Mouse (Mus musculus) CH12.LX (cell line): ENCODE results near the gene Trir. TPM values are rescaled to one million over a fixed set of nuclear protein-coding genes. Genes with fewer than 3 reads are reported as not detected.

ENCODE experiments used
- DNase-seq: peaks from one replicate; pipeline ENCODE4 v3.0.0-alpha.2; 2013; ENCODE audit errors: extremely low read depth
- H3K27ac ChIP-seq: 2 replicates; pipeline ENCODE4 v1.5.1; 2012; ENCODE audit warnings: low read depth, mild to moderate bottlenecking, control low read depth, moderate library complexity; ENCODE audit not compliant: insufficient read depth
- H3K27me3 ChIP-seq: replicated peaks from 2 replicates; pipeline ENCODE3; 2012; ENCODE audit warnings: inconsistent platforms
- H3K36me3 ChIP-seq, 2 experiments: replicated peaks in 1 of 2; 2 replicates each; pipeline versions ENCODE3 to v1.6.1; 2012; ENCODE audit warnings: inconsistent platforms in 1 of 2, low read length in 1 of 2, mild to moderate bottlenecking in 1 of 2, mixed read lengths in 1 of 2, moderate library complexity in 1 of 2; ENCODE audit not compliant: control insufficient read depth in 1 of 2, insufficient read depth in 1 of 2
- H3K4me1 ChIP-seq, 2 experiments: 2 replicates each; pipeline ENCODE4 v1.6.1; 2012; ENCODE audit warnings: inconsistent platforms in 1 of 2, moderate library complexity in 1 of 2; ENCODE audit not compliant: insufficient read depth in 2 of 2, control insufficient read depth in 1 of 2
- H3K4me2 ChIP-seq: 2 replicates; pipeline ENCODE4 v1.6.1; 2012; ENCODE audit warnings: low read depth, mild to moderate bottlenecking, control low read depth; ENCODE audit not compliant: poor library complexity, insufficient read depth, severe bottlenecking
- H3K4me3 ChIP-seq, 3 experiments: fragments of 150-350 bp in 1 of 3; sonication (generic) in 1 of 3; replicated peaks in 1 of 3; 2 replicates each; pipeline versions ENCODE3 to v1.5.1; 2011 to 2012; ENCODE audit warnings: low read depth in 2 of 3, low read length in 2 of 3, mild to moderate bottlenecking in 2 of 3, moderate library complexity in 2 of 3, control low read depth in 1 of 3, improper control_type of control experiment in 1 of 3, inconsistent platforms in 1 of 3, mixed read lengths in 1 of 3; ENCODE audit not compliant: poor library complexity in 1 of 3
- H3K79me2 ChIP-seq: replicated peaks from 2 replicates; pipeline ENCODE4 v1.6.1; 2012; ENCODE audit warnings: mild to moderate bottlenecking, moderate library complexity; ENCODE audit not compliant: control insufficient read depth, poor library complexity, insufficient read depth, severe bottlenecking; ENCODE audit errors: extremely low read depth
- H3K9ac ChIP-seq: 2 replicates; pipeline ENCODE4 v1.6.1; 2012; ENCODE audit warnings: low read depth, mild to moderate bottlenecking, control low read depth, moderate library complexity; ENCODE audit not compliant: insufficient read depth
- H3K9me3 ChIP-seq: replicated peaks from 2 replicates; pipeline ENCODE3; 2012; ENCODE audit warnings: low read length, inconsistent platforms, mixed read lengths
- BHLHE40 ChIP-seq: IDR thresholded peaks from 2 replicates; pipeline ENCODE4 v1.6.1; 2011; ENCODE audit warnings: mild to moderate bottlenecking, low read depth, low read length, improper control_type of control experiment
- CHD1 ChIP-seq: IDR thresholded peaks from 2 replicates; pipeline ENCODE4 v1.6.1; 2012; ENCODE audit warnings: low read depth, low read length, improper control_type of control experiment, inconsistent platforms
- CHD2 ChIP-seq: IDR thresholded peaks from 2 replicates; pipeline ENCODE4 v1.6.1; 2011; ENCODE audit warnings: low read length, improper control_type of control experiment
- CTCF ChIP-seq, 2 experiments: IDR thresholded peaks in 1 of 2; conservative IDR thresholded peaks in 1 of 2; 2 replicates each; pipeline ENCODE4 v1.5.1; 2011 to 2012; ENCODE audit warnings: low read depth in 2 of 2, low read length in 2 of 2, improper control_type of control experiment in 1 of 2, inconsistent platforms in 1 of 2, mild to moderate bottlenecking in 1 of 2, moderate library complexity in 1 of 2
- E2F4 ChIP-seq: IDR thresholded peaks from 2 replicates; pipeline ENCODE4 v1.6.1; 2011; ENCODE audit warnings: low read depth, low read length, improper control_type of control experiment; ENCODE audit not compliant: insufficient replicate concordance
- ELF1 ChIP-seq: IDR thresholded peaks from 2 replicates; pipeline ENCODE4 v1.6.1; 2014; ENCODE audit warnings: low read depth, mild to moderate bottlenecking, inconsistent platforms, low read length, improper control_type of control experiment
- GABPA ChIP-seq: IDR thresholded peaks from 2 replicates; pipeline ENCODE4 v1.6.1; 2012; ENCODE audit warnings: low read depth, low read length, improper control_type of control experiment, inconsistent platforms; ENCODE audit not compliant: insufficient replicate concordance
- HCFC1 ChIP-seq: IDR thresholded peaks from 2 replicates; pipeline ENCODE4 v1.6.1; 2012; ENCODE audit warnings: low read depth, mild to moderate bottlenecking, inconsistent platforms, low read length, improper control_type of control experiment
- IRF4 ChIP-seq: IDR thresholded peaks from 2 replicates; pipeline ENCODE4 v1.6.1; 2014; ENCODE audit warnings: low read depth, mild to moderate bottlenecking, inconsistent platforms, low read length, improper control_type of control experiment
- JUN ChIP-seq: IDR thresholded peaks from 2 replicates; pipeline ENCODE4 v1.6.1; 2011; ENCODE audit warnings: low read depth, mild to moderate bottlenecking, low read length, improper control_type of control experiment, moderate library complexity; ENCODE audit not compliant: insufficient read depth
- KAT2A ChIP-seq: IDR thresholded peaks from 2 replicates; pipeline ENCODE4 v1.6.1; 2012; ENCODE audit warnings: low read length, improper control_type of control experiment, inconsistent platforms; ENCODE audit not compliant: insufficient replicate concordance
- MAFK ChIP-seq: IDR thresholded peaks from 2 replicates; pipeline ENCODE4 v1.6.1; 2011; ENCODE audit warnings: low read length, improper control_type of control experiment; ENCODE audit not compliant: insufficient replicate concordance
- MAX ChIP-seq: IDR thresholded peaks from 2 replicates; pipeline ENCODE4 v1.6.1; 2011; ENCODE audit warnings: low read length, improper control_type of control experiment
- MEF2A ChIP-seq: IDR thresholded peaks from 2 replicates; pipeline ENCODE4 v1.6.1; 2014; ENCODE audit warnings: low read depth, mild to moderate bottlenecking, inconsistent platforms, low read length, improper control_type of control experiment, borderline replicate concordance
- MXI1 ChIP-seq: IDR thresholded peaks from 2 replicates; pipeline ENCODE4 v1.6.1; 2011; ENCODE audit warnings: mild to moderate bottlenecking, low read depth, low read length, improper control_type of control experiment
- NRF1 ChIP-seq: IDR thresholded peaks from 2 replicates; pipeline ENCODE4 v1.6.1; 2014; ENCODE audit warnings: low read depth, mild to moderate bottlenecking, inconsistent platforms, low read length, improper control_type of control experiment, moderate library complexity
- PAX5 ChIP-seq: IDR thresholded peaks from 2 replicates; pipeline ENCODE4 v1.6.1; 2012; ENCODE audit warnings: low read length, inconsistent platforms, mixed read lengths
- POLR2A ChIP-seq: IDR thresholded peaks from 2 replicates; pipeline ENCODE4 v1.6.1; 2011; ENCODE audit warnings: low read depth, mild to moderate bottlenecking, improper control_type of control experiment, low read length
- RAD21 ChIP-seq: IDR thresholded peaks from 2 replicates; pipeline ENCODE4 v1.6.1; 2011; ENCODE audit warnings: low read depth, mild to moderate bottlenecking, low read length, improper control_type of control experiment, moderate library complexity
- RCOR1 ChIP-seq: conservative IDR thresholded peaks from 2 replicates; pipeline ENCODE4 v1.6.1; 2012; ENCODE audit warnings: low read depth, mild to moderate bottlenecking, inconsistent platforms, low read length, improper control_type of control experiment
- SIN3A ChIP-seq: IDR thresholded peaks from 2 replicates; pipeline ENCODE4 v1.6.1; 2012; ENCODE audit warnings: low read length, improper control_type of control experiment, inconsistent platforms
- SMC3 ChIP-seq: IDR thresholded peaks from 2 replicates; pipeline ENCODE4 v1.6.1; 2011; ENCODE audit warnings: low read depth, low read length, improper control_type of control experiment
- TBP ChIP-seq: conservative IDR thresholded peaks from 2 replicates; pipeline ENCODE4 v1.6.1; 2011; ENCODE audit warnings: low read depth, low read length, improper control_type of control experiment
- TCF12 ChIP-seq: IDR thresholded peaks from 2 replicates; pipeline ENCODE4 v1.6.1; 2014; ENCODE audit warnings: low read depth, mild to moderate bottlenecking, inconsistent platforms, low read length, improper control_type of control experiment
- UBTF ChIP-seq: IDR thresholded peaks from 2 replicates; pipeline ENCODE4 v1.6.1; 2012; ENCODE audit warnings: low read depth, mild to moderate bottlenecking, inconsistent platforms, low read length, improper control_type of control experiment, moderate library complexity
- USF1 ChIP-seq: IDR thresholded peaks from 2 replicates; pipeline ENCODE4 v1.6.1; 2014; ENCODE audit warnings: low read depth, mild to moderate bottlenecking, inconsistent platforms, low read length, improper control_type of control experiment
- USF2 ChIP-seq: conservative IDR thresholded peaks from 2 replicates; pipeline ENCODE4 v1.6.1; 2011; ENCODE audit warnings: low read depth, low read length, improper control_type of control experiment
- ZC3H11A ChIP-seq: IDR thresholded peaks from 2 replicates; pipeline ENCODE4 v1.6.1; 2012; ENCODE audit warnings: low read depth, mild to moderate bottlenecking, inconsistent platforms, low read length, improper control_type of control experiment
- ZKSCAN1 ChIP-seq: IDR thresholded peaks from 2 replicates; pipeline ENCODE4 v1.6.1; 2012; ENCODE audit warnings: low read depth, inconsistent platforms, low read length, improper control_type of control experiment, borderline replicate concordance
- ZMIZ1 ChIP-seq: IDR thresholded peaks from 2 replicates; pipeline ENCODE4 v1.6.1; 2012; ENCODE audit warnings: low read depth, mild to moderate bottlenecking, inconsistent platforms, low read length, improper control_type of control experiment
- ZNF384 ChIP-seq: IDR thresholded peaks from 2 replicates; pipeline ENCODE4 v1.6.1; 2012; ENCODE audit warnings: low read depth, low read length, improper control_type of control experiment, inconsistent platforms
- dilution Hi-C: fragments of 300-500 bp; cut with MboI; formaldehyde crosslinking; loops from 2 replicates; pipeline ENCODE4 v1.14.3; 2020; ENCODE audit warnings: low sequenced_read_pairs; ENCODE audit not compliant: extremely low pct_unique_long_range_greater_than_20kb, extremely low pct_ligation_motif_present
- in situ Hi-C: fragments of 300-500 bp; cut with MboI; formaldehyde crosslinking; loops from 3 replicates; pipeline ENCODE4 v1.14.3; 2019; ENCODE audit warnings: low sequenced_read_pairs, low pct_ligation_motif_present, low pct_unique_long_range_greater_than_20kb, mixed read lengths
- polyA plus RNA-seq: library from polyadenylated mRNA; unstranded; fragments of >175 nt; gene quantifications from 2 replicates; pipeline ENCODE4 v1.2.1, GENCODE M21; 2012; ENCODE audit warnings: low read depth; ENCODE audit not compliant: insufficient read length
- total RNA-seq, 2 experiments: library from RNA; depleted of rRNA; stranded (reverse); fragments of 300-350 nt in 1 of 2; fragments of >200 nt in 1 of 2; gene quantifications; 2 replicates each; pipeline ENCODE4 v1.2.3; 2012 to 2014

The Trir gene
- total and polyA plus RNA-seq, 3 experiments, result 151 to 209 (median 185) TPM

- Histone ChIP-seq H3K4me2 (no peak overlapping the region), H3K9me3 (no peaks in the 10 kb centered on the region), H3K4me3 (no peak overlapping the region), H3K4me1 (peaks cover 4 to 16% of the 10 kb centered on the region in 2 experiments), H3K27me3 (no peaks in the 10 kb centered on the region), H3K27ac (no peak overlapping the region), H3K36me3 (peaks cover 26 to 65% of the 10 kb centered on the region in 2 experiments), H3K79me2 (no peaks in the 10 kb centered on the region), H3K9ac (no peak overlapping the region)
- dilution Hi-C loops (no loop called here), in situ Hi-C loops (no loop called here)
- TF ChIP-seq ELF1 (no peak), HCFC1 (no peak), ZC3H11A (no peak), MEF2A (no peak), MAFK (no peak), USF1 (no peak), CTCF (conservative IDR thresholded peaks at IDR 0.05 in 1 of 2, IDR thresholded peaks at IDR 0.05 in 1 of 2; ENCODE audit: low read depth in 2 of 2, low read length in 2 of 2) (no peak), KAT2A (no peak), MAX (no peak), NRF1 (no peak)
- no peak for DNase-seq
Measured at GRCm38 (mm10) chr8:84996978-84997377, 29.6 kb upstream of the Trir start.

GRCm38 (mm10) chr8:84997649-84998295 lies 28.9 kb upstream of the Trir start:
- no peak overlapping the region for H3K27ac ChIP-seq
- dilution Hi-C loops (no loop called here), in situ Hi-C loops (no loop called here)
- H3K27me3 ChIP-seq, result no peaks in the 10 kb centered on the region
- H3K4me1 ChIP-seq, result peaks cover 4 to 16% of the 10 kb centered on the region in 2 experiments
- no peak overlapping the region for H3K4me2 ChIP-seq
- peak; percentile 91 for DNase-seq
- H3K9ac ChIP-seq, result no peak overlapping the region
- H3K4me3 ChIP-seq, result no peak overlapping the region
- no peaks in the 10 kb centered on the region for H3K79me2 ChIP-seq
- no peaks in the 10 kb centered on the region for H3K9me3 ChIP-seq
- peaks cover 34 to 69% of the 10 kb centered on the region in 2 experiments for H3K36me3 ChIP-seq
- no peak for TF ChIP-seq MEF2A
- no peak for TF ChIP-seq UBTF
- TF ChIP-seq USF1, result no peak
- no peak for TF ChIP-seq ZMIZ1
- TF ChIP-seq KAT2A, result no peak
- TF ChIP-seq SIN3A, result no peak
- TF ChIP-seq HCFC1, result peak; percentile 41; the same call in 1 of the 2 replicates
- peak; percentile 45; the same call in 1 of the 2 replicates for TF ChIP-seq MAX
- TF ChIP-seq TCF12, result peak; percentile 28; the same call in 1 of the 2 replicates
- no peak for TF ChIP-seq GABPA
- TF ChIP-seq CHD1, result no peak
- TF ChIP-seq JUN, result no peak
- TF ChIP-seq ZNF384, result no peak
- TF ChIP-seq CTCF (conservative IDR thresholded peaks at IDR 0.05 in 1 of 2, IDR thresholded peaks at IDR 0.05 in 1 of 2; ENCODE audit: low read depth in 2 of 2, low read length in 2 of 2), result peak; percentile 27 to 98; a peak in 3 of 4 replicates
- TF ChIP-seq NRF1, result 0 out of 2 replicates have a peak, but pooled peaks have one; percentile 36
- peak; percentile 57; the same call in 1 of the 2 replicates for TF ChIP-seq ZC3H11A
- peak; percentile 91 for TF ChIP-seq SMC3
- no peak for TF ChIP-seq ELF1
- TF ChIP-seq ZKSCAN1, result no peak
- no peak for TF ChIP-seq POLR2A
- no peak for TF ChIP-seq PAX5
- TF ChIP-seq RCOR1, result no peak
- peak; percentile 75 for TF ChIP-seq IRF4
- TF ChIP-seq USF2, result no peak
- no peak for TF ChIP-seq TBP
- TF ChIP-seq MXI1, result no peak
- TF ChIP-seq RAD21, result peak; percentile 79
- TF ChIP-seq BHLHE40, result 0 out of 2 replicates have a peak, but pooled peaks have one; percentile 19
- no peak for TF ChIP-seq CHD2
- no peak for TF ChIP-seq E2F4
